Mouse (Mus musculus): Measurements from ENCODE around the gene Mpv17l. TPM values are rescaled to one million over a fixed set of nuclear protein-coding genes. Genes with fewer than 3 reads are reported as not detected.

The Mpv17l gene
- polyA plus RNA-seq, 1 experiment: 2.9 TPM

- Histone ChIP-seq H3K4me3 (ENCODE audit: control insufficient read depth, low read depth, low read length) (no peak overlapping the region), H3K27me3 (ENCODE audit: control insufficient read depth, insufficient read depth, low read length) (no peaks in the 10 kb centered on the region), H3K4me1 (ENCODE audit: control insufficient read depth, insufficient read depth, low read length) (no peaks in the 10 kb centered on the region), H3K27ac (ENCODE audit: control insufficient read depth, insufficient read depth, low read depth, low read length) (no peak overlapping the region), H3K36me3 (ENCODE audit: control insufficient read depth, insufficient read depth, low read length) (no peaks in the 10 kb centered on the region)
- TF ChIP-seq POLR2A (IDR thresholded peaks at IDR 0.05; ENCODE audit: control insufficient read depth, low read depth, low read length) (no peak), CTCF (IDR thresholded peaks at IDR 0.05; ENCODE audit: control insufficient read depth, insufficient read depth, insufficient replicate concordance, low read depth, low read length) (no peak)
Measured at GRCm38 (mm10) chr16:13927456-13928075, 24.6 kb downstream of the Mpv17l start.

- no peak for TF ChIP-seq CTCF (IDR thresholded peaks at IDR 0.05; ENCODE audit: control insufficient read depth, insufficient read depth, insufficient replicate concordance, low read depth, low read length)
- no peak for TF ChIP-seq POLR2A (IDR thresholded peaks at IDR 0.05; ENCODE audit: control insufficient read depth, low read depth, low read length)
- no peaks in the 10 kb centered on the region for H3K27me3 ChIP-seq (ENCODE audit: control insufficient read depth, insufficient read depth, low read length)
- H3K4me1 ChIP-seq (ENCODE audit: control insufficient read depth, insufficient read depth, low read length): peaks cover 11% of the 10 kb centered on the region
- peak overlapping the region; percentile 80 for H3K4me3 ChIP-seq (ENCODE audit: control insufficient read depth, low read depth, low read length)
- no peak overlapping the region for H3K27ac ChIP-seq (ENCODE audit: control insufficient read depth, insufficient read depth, low read depth, low read length)
- H3K36me3 ChIP-seq (ENCODE audit: control insufficient read depth, insufficient read depth, low read length): no peaks in the 10 kb centered on the region
Measured at GRCm38 (mm10) chr16:13940139-13940846, 37.3 kb downstream of the Mpv17l start.

- H3K4me3 ChIP-seq (ENCODE audit: control insufficient read depth, low read depth, low read length): peak overlapping the region; percentile 80
- no peak for TF ChIP-seq CTCF (IDR thresholded peaks at IDR 0.05; ENCODE audit: control insufficient read depth, insufficient read depth, insufficient replicate concordance, low read depth, low read length)
- TF ChIP-seq POLR2A (IDR thresholded peaks at IDR 0.05; ENCODE audit: control insufficient read depth, low read depth, low read length): no peak
- no peaks in the 10 kb centered on the region for H3K27me3 ChIP-seq (ENCODE audit: control insufficient read depth, insufficient read depth, low read length)
- peaks cover 11% of the 10 kb centered on the region for H3K4me1 ChIP-seq (ENCODE audit: control insufficient read depth, insufficient read depth, low read length)
- H3K36me3 ChIP-seq (ENCODE audit: control insufficient read depth, insufficient read depth, low read length): no peaks in the 10 kb centered on the region
- H3K27ac ChIP-seq (ENCODE audit: control insufficient read depth, insufficient read depth, low read depth, low read length): no peak overlapping the region
Measured at GRCm38 (mm10) chr16:13940847-13941395, 38.0 kb downstream of the Mpv17l start.

GRCm38 (mm10) chr16:13944178-13944577 is 41.2 kb downstream of the Mpv17l start:
- Histone ChIP-seq H3K27me3 (ENCODE audit: control insufficient read depth, insufficient read depth, low read length) (no peaks in the 10 kb centered on the region), H3K27ac (ENCODE audit: control insufficient read depth, insufficient read depth, low read depth, low read length) (no peak overlapping the region), H3K4me3 (ENCODE audit: control insufficient read depth, low read depth, low read length) (no peak overlapping the region), H3K36me3 (ENCODE audit: control insufficient read depth, insufficient read depth, low read length) (no peaks in the 10 kb centered on the region), H3K4me1 (ENCODE audit: control insufficient read depth, insufficient read depth, low read length) (peaks cover 11% of the 10 kb centered on the region)
- TF ChIP-seq POLR2A (IDR thresholded peaks at IDR 0.05; ENCODE audit: control insufficient read depth, low read depth, low read length) (no peak), CTCF (IDR thresholded peaks at IDR 0.05; ENCODE audit: control insufficient read depth, insufficient read depth, insufficient replicate concordance, low read depth, low read length) (no peak)

GRCm38 (mm10) chr16:13944752-13945151 is 41.8 kb downstream of the Mpv17l start:
- no peaks in the 10 kb centered on the region for H3K27me3 ChIP-seq (ENCODE audit: control insufficient read depth, insufficient read depth, low read length)
- H3K36me3 ChIP-seq (ENCODE audit: control insufficient read depth, insufficient read depth, low read length): no peaks in the 10 kb centered on the region
- TF ChIP-seq POLR2A (IDR thresholded peaks at IDR 0.05; ENCODE audit: control insufficient read depth, low read depth, low read length) (no peak), CTCF (IDR thresholded peaks at IDR 0.05; ENCODE audit: control insufficient read depth, insufficient read depth, insufficient replicate concordance, low read depth, low read length) (no peak)
- no peak overlapping the region for H3K27ac ChIP-seq (ENCODE audit: control insufficient read depth, insufficient read depth, low read depth, low read length)
- no peak overlapping the region for H3K4me3 ChIP-seq (ENCODE audit: control insufficient read depth, low read depth, low read length)
- peaks cover 11% of the 10 kb centered on the region for H3K4me1 ChIP-seq (ENCODE audit: control insufficient read depth, insufficient read depth, low read length)

- Histone ChIP-seq H3K4me1 (ENCODE audit: control insufficient read depth, insufficient read depth, low read length) (peaks cover 9% of the 10 kb centered on the region), H3K36me3 (ENCODE audit: control insufficient read depth, insufficient read depth, low read length) (no peaks in the 10 kb centered on the region), H3K27ac (ENCODE audit: control insufficient read depth, insufficient read depth, low read depth, low read length) (no peak overlapping the region), H3K27me3 (ENCODE audit: control insufficient read depth, insufficient read depth, low read length) (no peaks in the 10 kb centered on the region), H3K4me3 (ENCODE audit: control insufficient read depth, low read depth, low read length) (no peak overlapping the region)
- TF ChIP-seq POLR2A (IDR thresholded peaks at IDR 0.05; ENCODE audit: control insufficient read depth, low read depth, low read length): no peak
- no peak for TF ChIP-seq CTCF (IDR thresholded peaks at IDR 0.05; ENCODE audit: control insufficient read depth, insufficient read depth, insufficient replicate concordance, low read depth, low read length)
Measured at GRCm38 (mm10) chr16:13945153-13945552, 42.2 kb downstream of the Mpv17l start.

GRCm38 (mm10) chr16:13946306-13946705 is 43.3 kb downstream of the Mpv17l start:
- Histone ChIP-seq H3K4me1 (ENCODE audit: control insufficient read depth, insufficient read depth, low read length) (peaks cover 2% of the 10 kb centered on the region), H3K27ac (ENCODE audit: control insufficient read depth, insufficient read depth, low read depth, low read length) (no peak overlapping the region), H3K4me3 (ENCODE audit: control insufficient read depth, low read depth, low read length) (no peak overlapping the region), H3K27me3 (ENCODE audit: control insufficient read depth, insufficient read depth, low read length) (no peaks in the 10 kb centered on the region), H3K36me3 (ENCODE audit: control insufficient read depth, insufficient read depth, low read length) (no peaks in the 10 kb centered on the region)
- no peak for TF ChIP-seq CTCF (IDR thresholded peaks at IDR 0.05; ENCODE audit: control insufficient read depth, insufficient read depth, insufficient replicate concordance, low read depth, low read length)
- TF ChIP-seq POLR2A (IDR thresholded peaks at IDR 0.05; ENCODE audit: control insufficient read depth, low read depth, low read length): no peak

All from testis, adult 2 months (tissue).